Mouse (Mus musculus) megakaryocyte, embryonic 14.5 days (primary cell): Measurements from ENCODE around the gene 1700061G19Rik.

Source experiments
- FLI1 ChIP-seq: IDR thresholded peaks from 2 replicates; pipeline ENCODE4 v1.6.1; 2012; ENCODE audit warnings: low read length, inconsistent platforms, mixed read lengths
- GATA1 ChIP-seq: IDR thresholded peaks from 3 replicates; pipeline ENCODE4 v1.6.1; 2012; ENCODE audit warnings: mixed read lengths, low read length, inconsistent platforms, borderline replicate concordance

- TF ChIP-seq GATA1: no peak
- TF ChIP-seq FLI1: no peak
These were observed 53.8 kb downstream of the 1700061G19Rik start for GRCm38 (mm10) chr17:56929101-56929500.
